Mouse (Mus musculus) monocyte, adult 5-6 weeks (primary cell): ENCODE measurements around the gene Top2a. TPM values are rescaled to one million over a fixed set of nuclear protein-coding genes. Genes with fewer than 3 reads are reported as not detected.
A peak's percentile ranks its signal among the peaks of the same experiment; 100 is the strongest.
"Not testable (repeated sequence)": the region's sequence is repeated elsewhere in the genome, so short reads cannot be mapped to it uniquely, and the experiment has no call there.

Experiments
- ATAC-seq: fragments of 153-309, 156-312 bp; replicated peaks from 2 replicates; pipeline ENCODE4 v1.8.0; 2017; ENCODE audit warnings: mild to moderate bottlenecking; ENCODE audit not compliant: low TSS enrichment, insufficient number of reproducible peaks, severe bottlenecking, poor library complexity, low FRiP score
- total RNA-seq: library from RNA; stranded (forward); fragments of 200-1000, 200-491, 200-594 nt; gene quantifications from 3 replicates; pipeline ENCODE4 v1.2.3, GENCODE M21; 2017

Gene Top2a
- total RNA-seq, 1 experiment from 2014 or later = 14.1 TPM

- ATAC-seq = no peak
These were observed 26.3 kb downstream of the Top2a start for GRCm38 (mm10) chr11:98997659-98998058.

GRCm38 (mm10) chr11:98995987-98996386 lies 28.0 kb downstream of the Top2a start:
- ATAC-seq = no peak

DNA sequence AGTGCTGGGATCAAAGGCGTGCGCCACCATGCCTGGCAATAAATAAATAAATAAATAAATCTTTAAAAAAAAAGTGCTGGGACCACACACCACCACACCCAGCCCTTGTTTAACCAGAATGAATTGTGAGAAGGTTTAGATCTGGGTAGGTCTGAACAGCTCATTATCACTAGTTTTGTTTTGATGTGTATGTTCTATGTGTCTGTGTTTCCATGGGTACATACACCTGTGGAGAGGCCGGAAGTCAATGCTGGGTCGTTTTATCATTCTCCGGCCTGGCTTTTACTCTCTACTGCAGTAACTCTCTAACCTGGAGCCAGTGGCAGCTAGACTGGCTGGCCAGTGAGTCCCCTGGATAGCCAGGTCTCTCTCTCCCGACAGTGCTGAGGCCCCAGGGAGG lies 33.1 kb downstream of the Top2a start:
- no peak for ATAC-seq

DNA sequence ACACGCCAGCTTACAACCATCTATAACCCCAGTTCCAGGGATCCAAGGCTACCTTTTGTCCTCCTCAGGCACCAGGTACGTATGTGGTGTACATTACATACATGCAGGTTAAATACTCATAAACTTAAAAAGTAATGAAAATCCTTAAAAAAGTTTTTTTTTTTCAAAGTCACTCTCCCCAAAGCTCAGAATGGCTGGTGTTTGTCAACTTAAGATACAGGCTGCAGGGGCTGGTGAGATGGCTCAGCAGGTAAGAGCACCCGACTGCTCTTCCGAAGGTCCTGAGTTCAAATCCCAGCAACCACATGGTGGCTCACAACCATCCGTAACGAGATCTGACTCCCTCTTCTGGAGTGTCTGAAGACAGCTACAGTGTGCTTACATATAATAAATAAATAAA lies 35.7 kb downstream of the Top2a start:
- ATAC-seq = not testable (repeated sequence)

GRCm38 (mm10) chr11:98985542-98985941 lies 38.4 kb downstream of the Top2a start:
- no peak for ATAC-seq

DNA sequence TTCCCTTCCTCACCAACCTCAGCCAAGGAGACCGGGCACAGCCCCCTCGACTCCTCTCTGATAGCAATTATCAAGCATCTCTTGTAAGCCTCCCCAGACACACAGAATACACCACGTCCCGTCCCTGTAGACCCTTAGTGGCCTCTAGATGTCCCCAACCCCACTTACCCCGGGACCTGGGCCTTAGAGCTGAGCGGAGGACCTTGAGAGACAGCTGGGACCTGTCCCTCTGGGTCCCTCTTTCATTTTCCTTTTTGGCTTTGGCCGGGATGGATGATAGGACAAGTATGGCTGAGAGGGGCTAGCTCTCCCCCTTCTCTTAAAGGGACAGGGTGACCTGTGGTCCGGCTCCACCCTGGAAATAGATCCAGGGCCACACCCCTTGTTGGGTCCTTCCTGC lies 40.4 kb downstream of the Top2a start:
- ATAC-seq = no peak

DNA sequence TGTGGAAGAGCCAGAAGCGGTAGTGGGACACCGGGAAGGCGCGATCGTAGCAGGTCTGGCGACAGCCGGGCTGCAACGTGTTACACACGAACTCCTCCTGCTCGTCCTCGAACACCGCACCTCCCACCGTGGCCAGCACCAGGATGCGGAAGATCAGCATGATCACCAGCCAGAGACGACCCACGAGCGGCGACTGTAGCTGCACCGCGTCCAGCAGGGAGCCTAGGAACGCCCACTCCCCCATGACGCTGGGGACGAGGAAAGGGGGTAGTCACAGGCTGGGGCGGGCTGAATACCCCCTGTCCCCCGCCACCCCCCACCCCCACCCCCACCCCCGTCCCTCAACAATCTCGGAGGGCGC lies 41.2 kb downstream of the Top2a start, which contains the start of gene Gjd3:
Gene Gjd3 (minus strand): TSS at position 244 of the 361 bp plus-strand sequence.
- no peak for ATAC-seq

DNA sequence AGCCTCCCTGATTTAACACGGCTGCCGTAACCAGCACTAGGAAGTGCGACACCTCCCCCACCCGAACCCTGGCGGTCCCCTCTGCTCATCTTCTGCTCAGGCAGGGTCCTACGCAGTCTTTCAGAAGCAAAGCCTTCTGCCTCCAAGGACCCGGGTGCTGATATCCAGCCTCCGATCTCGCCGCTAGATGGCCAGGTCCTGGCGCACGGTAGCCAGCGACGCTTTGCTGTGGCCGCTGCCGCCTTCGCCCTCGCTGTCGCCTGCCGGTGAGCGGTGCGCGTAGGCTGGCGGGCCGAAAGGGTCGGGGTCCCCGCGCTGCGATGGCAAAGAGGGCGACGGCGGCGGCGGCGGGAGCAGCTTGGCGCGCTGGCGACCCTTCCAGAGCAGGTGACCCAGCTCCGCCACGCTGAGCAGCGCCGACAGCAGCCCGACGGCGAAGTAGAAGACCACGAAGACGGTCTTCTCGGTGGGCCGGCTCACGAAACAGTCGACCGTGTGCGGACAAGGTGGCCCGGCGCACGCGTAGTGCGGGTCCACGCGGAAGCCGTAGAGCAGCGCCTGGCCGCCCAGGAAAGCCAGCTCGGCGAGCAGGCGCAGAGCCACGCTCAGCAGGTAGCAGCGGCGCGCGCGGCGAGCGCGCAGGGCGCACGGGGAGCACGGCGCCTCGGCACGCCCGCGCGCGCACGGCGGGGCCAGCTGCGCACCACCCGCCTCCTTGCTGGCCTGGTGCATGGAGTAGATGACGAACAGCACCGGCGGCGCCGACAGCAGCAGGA lies 41.8 kb downstream of the Top2a start:
- ATAC-seq = 0 out of 2 replicates have a peak, but pooled peaks have one; percentile 29

DNA sequence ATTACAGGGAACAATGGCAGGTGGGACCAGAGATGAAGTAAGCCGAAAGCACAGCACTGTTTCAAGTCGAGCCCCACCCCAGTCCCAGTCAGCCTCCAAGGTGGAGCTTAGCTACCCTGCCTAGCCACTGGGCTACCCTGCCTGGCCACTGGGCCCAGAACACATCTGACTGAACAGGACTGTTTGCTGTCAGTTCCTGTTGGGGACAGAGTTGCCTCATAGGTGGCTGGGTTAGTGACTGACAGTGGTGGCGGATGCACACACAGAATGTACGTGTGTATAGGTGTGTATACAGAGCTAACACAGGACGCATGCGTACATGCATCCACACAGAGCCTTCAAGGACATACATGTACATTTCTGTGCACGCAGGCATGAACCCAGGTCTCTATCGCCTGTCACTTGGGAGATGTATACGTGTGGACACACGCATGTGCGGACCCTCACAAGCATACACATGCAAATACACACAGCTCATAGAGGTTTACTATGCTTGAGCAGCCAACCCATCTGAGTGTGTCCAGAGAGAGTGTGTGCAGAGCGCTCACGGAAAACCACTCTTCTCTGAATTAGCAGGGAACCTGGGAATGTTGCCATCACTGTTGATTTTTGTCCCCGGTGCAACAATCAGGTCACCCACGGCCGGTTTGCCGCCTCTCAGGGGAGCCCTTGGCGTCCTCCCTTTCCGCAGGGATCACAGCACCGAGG lies 42.5 kb downstream of the Top2a start:
- ATAC-seq = no peak

DNA sequence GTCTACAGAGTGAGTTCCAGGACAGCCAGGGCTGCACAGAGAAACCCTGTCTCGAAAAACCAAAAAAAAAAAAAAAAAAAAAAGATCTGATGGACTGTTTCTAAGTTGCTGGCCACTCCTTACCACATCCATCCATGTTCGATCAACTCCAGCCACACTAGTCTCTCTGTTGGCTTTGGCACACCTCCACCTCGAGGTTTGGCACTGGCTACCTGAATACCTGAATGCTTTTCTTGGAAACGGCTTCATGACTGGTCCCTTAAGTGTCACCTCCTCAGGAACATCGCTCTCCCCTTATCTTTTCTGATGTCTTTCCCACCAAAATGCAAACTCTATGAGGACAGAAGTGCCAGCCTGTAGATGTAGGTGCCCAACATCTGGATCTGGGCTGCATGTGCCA lies 44.6 kb downstream of the Top2a start:
- no peak for ATAC-seq

- no peak for ATAC-seq
These were observed 45.4 kb downstream of the Top2a start for GRCm38 (mm10) chr11:98978526-98979148.

DNA sequence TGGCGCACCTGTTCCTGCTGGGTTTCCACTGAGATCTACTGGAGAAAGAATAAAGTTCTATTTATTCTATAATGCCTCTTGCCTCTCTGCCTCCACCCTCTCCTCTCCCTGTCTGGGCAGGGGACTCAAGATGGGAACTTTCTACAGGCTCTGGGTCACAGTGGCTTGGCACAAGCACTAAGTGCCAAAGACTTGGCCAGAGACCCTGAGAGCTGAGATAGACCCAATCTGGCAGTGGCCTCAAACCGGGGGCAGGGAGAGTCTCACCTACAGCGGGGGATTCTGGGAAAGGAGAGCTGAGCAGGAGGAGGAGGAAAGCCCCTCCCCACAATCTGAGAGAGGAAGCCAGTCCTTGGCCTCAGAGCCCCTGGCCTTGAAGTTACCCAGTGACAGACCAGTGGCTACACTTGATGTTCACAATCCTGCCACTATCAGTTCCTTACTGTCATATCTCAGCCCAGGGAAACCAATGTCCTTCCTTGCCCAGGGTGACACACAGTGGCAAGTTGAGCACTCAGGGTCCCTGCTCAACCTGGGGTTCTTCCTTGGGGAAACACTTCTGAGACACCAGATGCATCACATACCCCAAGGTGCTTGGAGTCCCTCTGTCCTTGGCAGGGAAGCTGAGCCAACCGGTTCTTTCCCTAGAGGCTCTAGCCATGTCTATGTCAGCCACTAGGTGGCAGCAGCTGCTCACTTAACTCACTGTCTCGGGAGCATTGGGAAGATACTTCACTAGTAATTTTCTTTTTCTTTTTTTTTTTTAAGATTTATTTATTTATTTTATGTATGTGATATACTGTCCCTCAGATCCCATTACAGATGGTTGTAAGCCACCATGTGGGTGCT lies 48.9 kb downstream of the Top2a start:
- ATAC-seq = peak; percentile 43

DNA sequence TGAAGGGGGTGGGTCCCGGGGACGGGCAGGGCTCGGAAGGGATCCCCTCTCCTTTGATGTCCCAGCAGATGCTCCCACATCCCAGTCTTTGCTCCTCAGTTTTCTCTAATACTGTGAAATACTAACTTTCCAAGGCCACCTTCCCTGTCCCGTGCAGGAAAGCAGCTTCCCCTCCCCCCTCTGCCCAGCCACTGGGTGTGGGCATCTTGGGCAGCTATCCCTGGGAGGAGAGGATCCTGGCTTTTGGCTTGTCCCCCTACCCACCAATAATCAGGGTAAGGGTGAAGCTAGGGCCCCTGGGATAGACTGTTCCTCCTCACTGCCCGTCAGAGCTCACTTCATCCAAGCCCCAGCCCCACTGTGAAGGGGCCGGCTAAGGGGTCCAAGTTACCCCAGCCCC lies 49.8 kb downstream of the Top2a start:
- ATAC-seq = no peak

GRCm38 (mm10) chr11:98973584-98973983 lies 50.4 kb downstream of the Top2a start:
- ATAC-seq = no peak

- ATAC-seq = no peak
These were observed 51.1 kb downstream of the Top2a start for GRCm38 (mm10) chr11:98972801-98973360.

DNA sequence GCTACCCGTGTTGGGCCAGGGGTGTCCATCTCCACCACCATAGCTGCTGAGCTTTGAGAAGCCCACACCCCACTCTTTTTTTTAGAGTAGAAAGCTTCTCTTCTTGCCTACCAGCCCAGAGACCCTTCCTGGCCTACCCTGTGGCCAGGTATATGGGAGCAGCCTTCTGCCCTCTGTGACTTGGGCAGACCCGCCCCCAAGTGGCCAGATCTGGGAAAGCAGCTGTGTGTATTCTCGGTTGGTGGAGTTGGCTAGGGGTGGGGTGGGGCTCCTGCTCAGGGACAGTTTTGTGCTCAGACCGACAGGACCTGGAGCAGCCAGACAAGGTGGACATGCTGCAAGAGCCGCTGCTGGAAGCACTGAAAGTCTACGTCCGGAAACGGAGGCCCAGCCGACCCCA lies 51.8 kb downstream of the Top2a start:
- ATAC-seq = peak; percentile 62

GRCm38 (mm10) chr11:98971316-98972031 lies 52.5 kb downstream of the Top2a start:
- ATAC-seq = no peak
